In genomic region chr4:141351972-141352371, GRCm38 (mm10) we compare ENCODE assay signal across 24 mouse cellular contexts. TPM values are rescaled to one million over a fixed set of nuclear protein-coding genes. Genes with fewer than 3 reads are reported as not detected.
"Had no signal": no experiment of that assay in that cellular context is flagged by ENCODE, and none has a peak within 500 bp of the region (broad histone marks: within the 10 kb centered on the region; RNA-seq: fewer than 3 reads in every experiment).

No protein-coding gene starts in this region.

- ATAC-seq: intestine, postnatal 0 days; liver, postnatal 0 days; lung, postnatal 0 days; midbrain, embryonic 15.5 days had no signal

- H3K4me1 ChIP-seq: midbrain, embryonic 12.5 days; midbrain, embryonic 15.5 days; neural tube, embryonic 12.5 days; neural tube, embryonic 15.5 days had no signal

- H3K36me3 ChIP-seq: limb, embryonic 12.5 days; limb, embryonic 15.5 days; midbrain, embryonic 12.5 days; midbrain, embryonic 15.5 days; neural tube, embryonic 12.5 days; neural tube, embryonic 15.5 days had no signal

- H3K27ac ChIP-seq: limb, embryonic 12.5 days; limb, embryonic 15.5 days; liver, embryonic 14.5 days; macrophage; midbrain, embryonic 12.5 days; midbrain, embryonic 15.5 days; neural tube, embryonic 12.5 days; neural tube, embryonic 15.5 days had no signal

- DNase-seq: kidney, adult 2 months; kidney, postnatal 25 days; left cerebral cortex, postnatal 4 days; liver, postnatal 0 days; lung, embryonic 14.5 days; thymus, adult 18-20 months; thymus, postnatal 36 days had no signal

- H3K27me3 ChIP-seq: limb, embryonic 12.5 days; limb, embryonic 15.5 days; midbrain, embryonic 15.5 days; neural tube, embryonic 12.5 days; neural tube, embryonic 15.5 days had no signal

- H3K4me2 ChIP-seq: limb, embryonic 12.5 days; limb, embryonic 15.5 days; liver, embryonic 11.5 days; lung, embryonic 14.5 days; midbrain, embryonic 12.5 days; midbrain, embryonic 15.5 days; neural tube, embryonic 12.5 days; neural tube, embryonic 15.5 days had no signal

- H3K9ac ChIP-seq: limb, embryonic 12.5 days; limb, embryonic 15.5 days; liver, embryonic 14.5 days; liver, postnatal 0 days; lung, embryonic 14.5 days; midbrain, embryonic 12.5 days; midbrain, embryonic 15.5 days; neural tube, embryonic 12.5 days; neural tube, embryonic 15.5 days had no signal

- H3K9me3 ChIP-seq: limb, embryonic 12.5 days; limb, embryonic 15.5 days; midbrain, embryonic 12.5 days; midbrain, embryonic 15.5 days; neural tube, embryonic 12.5 days; neural tube, embryonic 15.5 days had no signal

- H3K4me3 ChIP-seq: limb, embryonic 12.5 days; limb, embryonic 15.5 days; midbrain, embryonic 12.5 days; midbrain, embryonic 15.5 days; neural tube, embryonic 12.5 days; neural tube, embryonic 15.5 days had no signal

RNA-seq across cellular contexts. Expression of gene Fam131c, which starts 16.0 kb away (rescaled TPM):
- total RNA-seq: megakaryocyte, adult 5-6 weeks had no signal
- polyA plus RNA-seq: macrophage had no signal

RNA-seq across cellular contexts. Expression of gene Clcnka, which starts 46.6 kb away (rescaled TPM):
- total RNA-seq: layer of hippocampus, adult 8-10 months; layer of hippocampus, postnatal 10 days; left cerebral cortex, postnatal 14 days; megakaryocyte, adult 5-6 weeks had no signal
- polyA plus RNA-seq: intestine, postnatal 0 days; liver, embryonic 14.5 days; liver, postnatal 0 days; macrophage; midbrain, embryonic 12.5 days; midbrain, embryonic 15.5 days; neural tube, embryonic 12.5 days; neural tube, embryonic 15.5 days; small intestine, adult 2 months; urinary bladder, adult 2 months had no signal
